Mouse (Mus musculus) forebrain, embryonic 13.5 days (tissue): ENCODE measurements at regions not wholly inside any gene's neighbourhood (a gene's known extent, or its start where the extent isn't known, plus 50 kb on each side); places are given as distances from the start of the nearest gene placed in this dataset.

Experiments used
- ATAC-seq: fragments of 200-750 bp; cut with Nextera tagmentation; 2 replicates; pipeline ENCODE4 v1.8.0; 2017
- H3K27ac ChIP-seq: fragments of 300-500 bp; sonication (generic); 2 replicates; pipeline ENCODE4 v1.5.1; 2015; ENCODE audit warnings: inconsistent platforms, mild to moderate bottlenecking, moderate library complexity
- H3K27me3 ChIP-seq: fragments of 300-500 bp; sonication (generic); 2 replicates; pipeline ENCODE4 v1.6.1; 2015; ENCODE audit warnings: mild to moderate bottlenecking, inconsistent platforms
- H3K36me3 ChIP-seq: fragments of 300-500 bp; sonication (generic); 2 replicates; pipeline ENCODE4 v1.6.1; 2015; ENCODE audit warnings: mild to moderate bottlenecking, inconsistent platforms; ENCODE audit not compliant: poor library complexity, severe bottlenecking
- H3K4me1 ChIP-seq: fragments of 300-500 bp; sonication (generic); 2 replicates; pipeline ENCODE4 v1.6.1; 2015; ENCODE audit warnings: inconsistent platforms
- H3K4me2 ChIP-seq: fragments of 300-500 bp; sonication (generic); 2 replicates; pipeline ENCODE4 v1.6.1; 2015; ENCODE audit warnings: inconsistent platforms, mild to moderate bottlenecking, moderate library complexity
- H3K4me3 ChIP-seq: fragments of 300-500 bp; sonication (generic); 2 replicates; pipeline ENCODE4 v1.5.1; 2015; ENCODE audit warnings: mild to moderate bottlenecking, inconsistent platforms
- H3K9ac ChIP-seq: fragments of 300-500 bp; sonication (generic); 2 replicates; pipeline ENCODE4 v1.6.1; 2015; ENCODE audit warnings: mild to moderate bottlenecking, inconsistent platforms
- H3K9me3 ChIP-seq: fragments of 300-500 bp; sonication (generic); replicated peaks from 2 replicates; pipeline ENCODE4 v1.6.1; 2016; ENCODE audit warnings: inconsistent platforms
- WGBS: fragments of 180-500 bp; shearing (Covaris S2); methylation state at CpG from one replicate; pipeline ENCODE4 v1.1.7; 2015; 5-methylcytosine and 5-hydroxymethylcytosine counted together

DNA sequence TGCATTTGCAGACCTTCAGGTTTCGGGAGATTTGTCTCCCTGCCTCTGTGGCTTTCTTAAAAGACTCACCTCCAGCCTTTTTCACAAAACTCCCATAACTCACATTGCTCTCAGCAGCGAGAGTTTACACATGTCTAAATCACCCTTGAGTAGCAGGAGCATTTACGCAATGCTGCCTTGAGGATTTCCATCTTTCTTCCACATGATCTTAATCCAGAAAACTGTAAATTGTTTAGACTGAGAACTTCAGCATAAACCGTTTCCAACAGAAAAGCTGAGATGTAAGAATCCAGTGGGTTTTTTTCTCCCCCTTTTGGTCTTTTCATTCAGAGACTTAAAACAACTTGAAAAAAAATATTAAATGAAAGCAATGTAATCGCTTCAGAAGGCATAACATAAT, 336.5 kb downstream of the Efnb2 start:
- no peak overlapping the region for H3K4me3 ChIP-seq
- no peaks in the 10 kb centered on the region for H3K27me3 ChIP-seq
- no peaks in the 10 kb centered on the region for H3K9me3 ChIP-seq
- 60% methylated on average over 5 of the region's 5 CpGs for WGBS
- H3K4me1 ChIP-seq = peaks cover 22% of the 10 kb centered on the region
- no peak overlapping the region for H3K27ac ChIP-seq
- H3K9ac ChIP-seq = no peak overlapping the region
- no peak for ATAC-seq
- no peak overlapping the region for H3K4me2 ChIP-seq
- no peaks in the 10 kb centered on the region for H3K36me3 ChIP-seq

DNA sequence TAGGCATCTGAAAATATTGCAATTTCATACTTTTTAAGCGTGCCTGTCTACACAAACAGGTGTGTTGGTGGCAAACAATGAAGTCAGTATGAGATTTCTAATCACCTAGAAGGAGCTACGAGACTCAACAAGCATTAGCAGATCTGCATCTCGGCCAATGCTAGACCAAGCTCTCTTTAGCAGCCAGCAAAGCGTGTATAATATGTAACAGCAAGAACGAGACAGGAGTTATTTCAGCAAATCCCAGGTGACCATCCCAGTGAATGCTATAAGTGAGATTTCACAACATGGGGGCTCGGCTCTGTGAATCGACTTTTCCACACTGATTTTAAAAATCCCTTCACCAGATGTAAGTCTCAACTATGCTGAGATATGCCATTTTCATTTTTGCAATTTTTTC, 352.8 kb downstream of the Efnb2 start:
- no peak overlapping the region for H3K9ac ChIP-seq
- no peak overlapping the region for H3K27ac ChIP-seq
- WGBS = 36% methylated on average over 7 of the region's 7 CpGs
- H3K9me3 ChIP-seq = no peaks in the 10 kb centered on the region
- no peak overlapping the region for H3K4me3 ChIP-seq
- no peaks in the 10 kb centered on the region for H3K27me3 ChIP-seq
- no peak overlapping the region for H3K4me2 ChIP-seq
- H3K36me3 ChIP-seq = no peaks in the 10 kb centered on the region
- peaks cover 14% of the 10 kb centered on the region; the same call in 1 of the 2 replicates for H3K4me1 ChIP-seq
- no peak for ATAC-seq

GRCm38 (mm10) chr8:8307487-8307886, 353.6 kb downstream of the Efnb2 start:
- H3K9ac ChIP-seq = no peak overlapping the region
- peaks cover 14% of the 10 kb centered on the region; the same call in 1 of the 2 replicates for H3K4me1 ChIP-seq
- H3K36me3 ChIP-seq = no peaks in the 10 kb centered on the region
- no peak for ATAC-seq
- H3K27me3 ChIP-seq = no peaks in the 10 kb centered on the region
- WGBS = 84% methylated on average over 9 of the region's 9 CpGs
- H3K27ac ChIP-seq = no peak overlapping the region
- no peaks in the 10 kb centered on the region for H3K9me3 ChIP-seq
- no peak overlapping the region for H3K4me2 ChIP-seq
- H3K4me3 ChIP-seq = no peak overlapping the region

- no peak for ATAC-seq
- H3K4me2 ChIP-seq = no peak overlapping the region
- H3K9ac ChIP-seq = no peak overlapping the region
- no peaks in the 10 kb centered on the region for H3K9me3 ChIP-seq
- H3K27me3 ChIP-seq = no peaks in the 10 kb centered on the region
- 67% methylated on average over 6 of the region's 6 CpGs for WGBS
- H3K27ac ChIP-seq = no peak overlapping the region
- H3K4me3 ChIP-seq = no peak overlapping the region
- H3K4me1 ChIP-seq = no peaks in the 10 kb centered on the region
- H3K36me3 ChIP-seq = no peaks in the 10 kb centered on the region
Observed at GRCm38 (mm10) chr8:8299965-8300767, 360.9 kb downstream of the Efnb2 start.

- Histone ChIP-seq H3K4me3 (no peak overlapping the region), H3K9me3 (no peaks in the 10 kb centered on the region), H3K4me2 (no peak overlapping the region), H3K36me3 (no peaks in the 10 kb centered on the region), H3K27me3 (no peaks in the 10 kb centered on the region), H3K9ac (no peak overlapping the region), H3K27ac (no peak overlapping the region), H3K4me1 (no peaks in the 10 kb centered on the region)
- WGBS = 77% methylated on average over 6 of the region's 6 CpGs
- no peak for ATAC-seq
Observed at GRCm38 (mm10) chr8:8292577-8293247, 368.3 kb downstream of the Efnb2 start.

GRCm38 (mm10) chr8:8285876-8286275, 375.2 kb downstream of the Efnb2 start:
- Histone ChIP-seq H3K4me2 (no peak overlapping the region), H3K9ac (no peak overlapping the region), H3K27me3 (no peaks in the 10 kb centered on the region), H3K27ac (no peak overlapping the region), H3K4me1 (no peaks in the 10 kb centered on the region), H3K9me3 (no peaks in the 10 kb centered on the region), H3K4me3 (no peak overlapping the region), H3K36me3 (no peaks in the 10 kb centered on the region)
- 80% methylated on average over 4 of the region's 4 CpGs for WGBS
- no peak for ATAC-seq

- Histone ChIP-seq H3K9ac (no peak overlapping the region), H3K9me3 (no peaks in the 10 kb centered on the region), H3K4me2 (no peak overlapping the region), H3K27me3 (no peaks in the 10 kb centered on the region), H3K27ac (no peak overlapping the region), H3K4me1 (no peaks in the 10 kb centered on the region), H3K4me3 (no peak overlapping the region), H3K36me3 (no peaks in the 10 kb centered on the region)
- no peak for ATAC-seq
- WGBS = 56% methylated on average over 1 of the region's 1 CpGs
Observed at GRCm38 (mm10) chr8:8274987-8275386, 386.1 kb downstream of the Efnb2 start.

- ATAC-seq = no peak
- Histone ChIP-seq H3K4me2 (no peak overlapping the region), H3K4me3 (no peak overlapping the region), H3K27me3 (no peaks in the 10 kb centered on the region), H3K9ac (no peak overlapping the region), H3K27ac (no peak overlapping the region), H3K36me3 (no peaks in the 10 kb centered on the region), H3K4me1 (no peaks in the 10 kb centered on the region), H3K9me3 (no peaks in the 10 kb centered on the region)
- WGBS = 77% methylated on average over 3 of the region's 3 CpGs
Observed at GRCm38 (mm10) chr8:8274211-8274641, 386.8 kb downstream of the Efnb2 start.

DNA sequence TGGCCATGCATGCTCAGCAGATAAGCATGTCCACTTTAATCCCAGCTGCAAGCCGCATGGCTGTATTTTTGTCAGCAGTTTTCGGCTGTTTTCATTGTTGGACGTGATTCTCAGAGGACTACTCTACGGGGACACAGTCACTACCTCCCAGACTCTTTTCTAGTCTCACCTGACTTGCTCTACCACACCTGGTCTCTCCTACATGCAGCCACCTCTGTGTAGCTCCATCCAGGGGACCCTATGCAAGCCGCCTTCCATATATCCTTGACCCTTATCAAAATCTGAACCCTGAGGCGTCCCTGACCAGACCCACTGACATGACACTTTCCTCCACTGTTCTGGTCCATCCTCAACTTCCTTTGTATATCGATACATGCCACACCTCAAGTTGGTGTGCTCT, 402.2 kb downstream of the Efnb2 start:
- no peak overlapping the region for H3K27ac ChIP-seq
- no peaks in the 10 kb centered on the region for H3K9me3 ChIP-seq
- no peak overlapping the region for H3K4me3 ChIP-seq
- no peak overlapping the region for H3K4me2 ChIP-seq
- H3K36me3 ChIP-seq = no peaks in the 10 kb centered on the region
- H3K4me1 ChIP-seq = peaks cover 7% of the 10 kb centered on the region
- no peak overlapping the region for H3K9ac ChIP-seq
- 0 out of 2 replicates have a peak, but pooled peaks cover 5% of the 10 kb centered on the region for H3K27me3 ChIP-seq
- 49% methylated on average over 7 of the region's 7 CpGs for WGBS
- no peak for ATAC-seq

- Histone ChIP-seq H3K27ac (no peak overlapping the region), H3K36me3 (no peaks in the 10 kb centered on the region), H3K4me2 (0 out of 2 replicates have a peak overlapping the region, but pooled peaks have one; percentile 12), H3K4me1 (peaks cover 7% of the 10 kb centered on the region), H3K9ac (no peak overlapping the region), H3K9me3 (no peaks in the 10 kb centered on the region), H3K4me3 (no peak overlapping the region), H3K27me3 (0 out of 2 replicates have a peak, but pooled peaks cover 5% of the 10 kb centered on the region)
- 1% methylated on average over 9 of the region's 9 CpGs for WGBS
- ATAC-seq = peak; percentile 43; the same call in 1 of the 2 replicates
Observed at GRCm38 (mm10) chr8:8258231-8258638, 402.8 kb downstream of the Efnb2 start.

DNA sequence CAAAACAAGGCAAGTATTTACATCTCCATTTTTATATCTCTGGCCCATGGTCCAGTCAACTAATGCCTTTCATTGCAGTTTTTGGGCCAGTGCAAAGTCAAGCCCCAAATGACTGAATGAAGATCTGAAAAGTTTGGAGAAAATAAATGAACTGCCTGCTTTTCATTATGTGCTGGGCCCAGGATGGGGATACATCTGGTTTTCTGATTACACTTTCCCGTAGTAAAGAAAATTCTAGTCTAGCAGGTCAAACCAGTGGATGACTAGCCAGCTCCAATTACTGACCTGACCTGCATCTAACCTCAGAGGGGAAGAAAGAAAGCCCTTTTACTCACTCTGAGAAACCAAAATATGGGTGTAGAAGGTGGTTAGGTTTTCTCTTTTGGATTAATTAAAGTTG, 404.7 kb downstream of the Efnb2 start:
- Histone ChIP-seq H3K9me3 (no peaks in the 10 kb centered on the region), H3K4me3 (no peak overlapping the region), H3K27me3 (0 out of 2 replicates have a peak, but pooled peaks cover 5% of the 10 kb centered on the region), H3K4me2 (no peak overlapping the region), H3K36me3 (no peaks in the 10 kb centered on the region), H3K27ac (no peak overlapping the region), H3K9ac (no peak overlapping the region), H3K4me1 (peaks cover 7% of the 10 kb centered on the region)
- no peak for ATAC-seq
- 27% methylated on average over 1 of the region's 1 CpGs for WGBS

- no peak overlapping the region for H3K4me3 ChIP-seq
- no peak for ATAC-seq
- 87% methylated on average over 3 of the region's 3 CpGs for WGBS
- H3K9me3 ChIP-seq = no peaks in the 10 kb centered on the region
- H3K27me3 ChIP-seq = 0 out of 2 replicates have a peak, but pooled peaks cover 5% of the 10 kb centered on the region
- H3K27ac ChIP-seq = no peak overlapping the region
- H3K36me3 ChIP-seq = no peaks in the 10 kb centered on the region
- no peak overlapping the region for H3K4me2 ChIP-seq
- H3K9ac ChIP-seq = no peak overlapping the region
- peaks cover 7% of the 10 kb centered on the region for H3K4me1 ChIP-seq
Observed at GRCm38 (mm10) chr8:8254446-8254845, 406.6 kb downstream of the Efnb2 start.
